13 mouse cellular contexts compared by ENCODE assay signal in the genomic region with DNA sequence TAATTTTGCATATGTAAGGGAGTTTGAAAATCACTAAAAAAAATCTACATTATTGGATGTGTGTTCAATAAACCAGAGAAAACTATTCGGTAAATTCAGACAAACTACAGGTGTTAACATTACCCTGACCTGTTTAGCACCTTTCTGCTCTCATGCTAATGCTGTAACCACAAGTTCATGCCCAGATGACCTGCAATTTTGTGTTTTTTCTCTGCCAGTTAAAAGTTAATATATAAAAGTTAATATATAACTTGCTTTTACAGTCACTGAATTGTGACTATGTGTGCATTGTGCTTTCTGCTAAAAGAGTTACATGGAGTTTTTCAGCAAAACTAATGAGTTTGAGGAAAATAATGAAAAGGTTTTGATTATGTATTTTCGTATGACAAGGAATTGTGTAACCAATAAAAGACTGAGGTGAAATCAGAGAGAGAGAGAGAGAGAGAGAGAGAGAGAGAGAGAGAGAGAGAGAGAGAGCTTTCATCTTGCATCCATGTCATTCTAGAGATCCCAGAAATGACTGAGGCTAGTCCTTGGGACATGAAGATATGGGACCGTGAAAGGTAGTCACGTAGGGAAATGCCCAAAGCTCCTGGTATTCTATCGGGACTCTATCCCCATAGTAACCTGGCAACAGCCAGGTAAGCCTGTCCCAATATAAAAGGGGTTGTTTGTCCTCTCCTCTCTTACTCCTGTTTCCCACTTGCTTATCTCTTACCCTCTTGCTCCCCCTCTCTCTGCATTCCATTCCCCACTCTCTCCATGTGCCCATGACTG.
"Had no signal": no experiment of that assay in that cellular context is flagged by ENCODE, and none has a peak within 500 bp of the region (broad histone marks: within the 10 kb centered on the region; RNA-seq: fewer than 3 reads in every experiment).

No protein-coding gene starts in this region.

- H3K4me3 ChIP-seq: left cerebral cortex, adult 2 months; liver, embryonic 13.5 days had no signal

- H3K27ac ChIP-seq: left cerebral cortex, adult 2 months; liver, embryonic 13.5 days; stomach, postnatal 0 days had no signal

- H3K4me1 ChIP-seq: liver, embryonic 13.5 days had no signal

- H3K36me3 ChIP-seq: liver, embryonic 13.5 days had no signal

- H3K9ac ChIP-seq: liver, embryonic 13.5 days had no signal

- H3K27me3 ChIP-seq: liver, embryonic 13.5 days had no signal

- DNase-seq: layer of hippocampus, postnatal 36 days; liver, embryonic 13.5 days; lung, adult 2 months; lung, postnatal 14 days; lung, postnatal 4 days; midbrain, embryonic 14.5 days; right cerebral cortex, postnatal 14 days; right cerebral cortex, postnatal 4 days; thymus, postnatal 25 days had no signal

- ATAC-seq: hindbrain, embryonic 16.5 days had no signal

- H3K9me3 ChIP-seq: liver, embryonic 13.5 days had no signal

- H3K4me2 ChIP-seq: liver, embryonic 13.5 days; midbrain, embryonic 11.5 days had no signal
